Mouse (Mus musculus): ENCODE data around the gene Eef2kmt. TPM values are rescaled to one million over a fixed set of nuclear protein-coding genes. Genes with fewer than 3 reads are reported as not detected.
A peak's percentile ranks its signal among the peaks of the same experiment; 100 is the strongest.

The Eef2kmt gene
- polyA plus RNA-seq (2015; fragmentation: Nextera tagmentation; extraction: Ambion mirVana) = 24.6 and 26.4 TPM in 2 replicates

GRCm38 (mm10) chr16:5255779-5256496 is at the start of gene Eef2kmt:
TSS of gene Eef2kmt (minus strand) at chr16:5255983.
- H3K4me3 ChIP-seq (ENCODE audit: low read depth, low read length) = peak within 1 kb of the TSS; percentile 73
- WGBS = under 1% methylated on average over 53 of the region's 57 CpGs
- TF ChIP-seq EP300 (IDR thresholded peaks at IDR 0.05) = no peak
- peak; percentile 87 for TF ChIP-seq CTCF (IDR thresholded peaks at IDR 0.05)

DNA sequence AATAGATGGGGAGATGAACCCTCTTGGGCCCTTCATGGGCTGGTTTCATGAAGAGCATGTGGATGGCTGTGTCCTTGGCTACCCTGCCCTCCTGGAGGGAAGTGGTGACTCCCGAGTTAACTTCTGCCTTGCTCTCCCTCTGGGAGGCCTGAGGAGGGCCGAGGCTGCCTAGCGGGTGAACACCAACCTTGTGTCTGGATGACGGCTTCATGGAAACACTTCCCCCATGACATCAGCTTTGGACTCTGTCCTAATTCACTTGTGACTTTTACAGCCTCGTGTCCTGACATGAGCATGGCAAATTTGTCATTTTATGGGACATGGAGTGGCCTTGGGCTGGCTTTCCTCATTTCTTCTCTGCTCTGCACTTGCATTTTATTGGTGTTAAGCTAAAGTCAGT is 39.5 kb upstream of the Eef2kmt start:
- DNase-seq (ENCODE audit: low spot score) = no peak
- Histone ChIP-seq H3K4me1 (ENCODE audit: insufficient read depth, low read depth, low read length) (no peaks in the 10 kb centered on the region), H3K4me3 (ENCODE audit: low read depth, low read length) (no peak overlapping the region), H3K4me2 (replicated peaks; ENCODE audit: low read depth, low read length) (no peak overlapping the region), H3K36me3 (ENCODE audit: insufficient read depth, low read length) (no peaks in the 10 kb centered on the region), H3K27ac (ENCODE audit: low read length) (no peak overlapping the region), H3K9ac (replicated peaks; ENCODE audit: low read depth) (no peak overlapping the region), H3K27me3 (replicated peaks; ENCODE audit: insufficient read depth, low read length) (no peaks in the 10 kb centered on the region), H3K9me3 (ENCODE audit: low read length) (no peaks in the 10 kb centered on the region)
- 68% methylated on average over 5 of the region's 5 CpGs for WGBS
- no peak for ATAC-seq
- TF ChIP-seq EP300 (IDR thresholded peaks at IDR 0.05) = no peak
- no peak for TF ChIP-seq CTCF (IDR thresholded peaks at IDR 0.05)

More at GRCm38 (mm10) chr16:5255779-5256496, at the start of gene Eef2kmt:
- H3K9ac ChIP-seq (replicated peaks; ENCODE audit: low read depth) = peak within 1 kb of the TSS; percentile 42
- peak within 1 kb of the TSS; percentile 68 for H3K27ac ChIP-seq (ENCODE audit: low read length)
- DNase-seq (ENCODE audit: low spot score) = peak; percentile 100
- H3K36me3 ChIP-seq (ENCODE audit: insufficient read depth, low read length) = no peaks in the 10 kb centered on the region
- ATAC-seq = peak; percentile 97
- H3K4me1 ChIP-seq (ENCODE audit: insufficient read depth, low read depth, low read length) = peaks cover 3% of the 10 kb centered on the region; the same call in 1 of the 2 replicates
- no peaks in the 10 kb centered on the region for H3K27me3 ChIP-seq (replicated peaks; ENCODE audit: insufficient read depth, low read length)
- no peaks in the 10 kb centered on the region for H3K9me3 ChIP-seq (ENCODE audit: low read length)
- peak within 1 kb of the TSS; percentile 91 for H3K4me2 ChIP-seq (replicated peaks; ENCODE audit: low read depth, low read length)

DNA sequence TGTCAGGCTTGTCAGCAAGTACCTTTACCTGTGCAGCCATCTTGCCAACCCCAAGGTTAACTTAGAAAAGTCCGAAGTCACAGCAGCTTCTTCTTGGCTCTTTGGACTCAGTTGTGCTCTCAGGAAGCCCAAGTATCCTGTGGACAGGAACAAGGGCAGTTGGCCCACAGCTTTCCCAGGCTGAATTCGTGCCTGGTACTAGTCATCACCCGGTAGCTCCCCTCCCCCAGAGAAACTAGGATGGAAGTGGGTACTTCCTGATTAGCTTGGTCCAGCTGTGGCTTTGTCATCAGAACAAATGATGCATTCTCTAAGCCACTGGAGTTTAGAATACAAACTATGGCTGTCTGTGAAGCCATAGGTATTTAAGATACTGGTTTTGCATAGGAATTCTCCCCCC is 29.6 kb upstream of the Eef2kmt start:
- ATAC-seq (no peak), DNase-seq (ENCODE audit: low spot score) (no peak)
- WGBS = 51% methylated on average over 3 of the region's 3 CpGs
- no peak overlapping the region for H3K4me3 ChIP-seq (ENCODE audit: low read depth, low read length)
- no peak overlapping the region for H3K4me2 ChIP-seq (replicated peaks; ENCODE audit: low read depth, low read length)
- no peak for TF ChIP-seq EP300 (IDR thresholded peaks at IDR 0.05)
- TF ChIP-seq CTCF (IDR thresholded peaks at IDR 0.05) = no peak
- H3K4me1 ChIP-seq (ENCODE audit: insufficient read depth, low read depth, low read length) = no peaks in the 10 kb centered on the region
- no peaks in the 10 kb centered on the region for H3K27me3 ChIP-seq (replicated peaks; ENCODE audit: insufficient read depth, low read length)
- no peaks in the 10 kb centered on the region for H3K9me3 ChIP-seq (ENCODE audit: low read length)
- no peak overlapping the region for H3K27ac ChIP-seq (ENCODE audit: low read length)
- H3K9ac ChIP-seq (replicated peaks; ENCODE audit: low read depth) = no peak overlapping the region
- H3K36me3 ChIP-seq (ENCODE audit: insufficient read depth, low read length) = no peaks in the 10 kb centered on the region

DNA sequence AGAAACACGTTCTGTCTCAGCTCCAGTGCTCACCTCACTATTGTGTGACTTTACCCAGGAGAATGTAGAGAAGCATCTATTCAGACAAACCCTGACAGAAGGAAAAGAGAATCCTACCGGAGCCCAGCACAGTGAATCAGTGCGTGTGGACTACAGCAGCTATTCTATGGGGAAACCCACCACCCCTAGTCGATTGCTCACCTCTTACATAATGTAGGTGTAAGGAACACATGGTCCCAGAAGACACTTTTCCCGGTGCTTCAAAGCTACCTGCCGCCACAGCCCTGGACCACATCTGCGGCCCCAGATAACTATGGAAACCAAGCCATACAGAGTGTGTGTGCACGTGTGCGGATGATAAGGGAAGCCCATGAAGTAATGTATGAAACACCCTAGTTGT is 26.9 kb upstream of the Eef2kmt start:
- Histone ChIP-seq H3K4me2 (replicated peaks; ENCODE audit: low read depth, low read length) (no peak overlapping the region), H3K4me1 (ENCODE audit: insufficient read depth, low read depth, low read length) (no peaks in the 10 kb centered on the region), H3K27ac (ENCODE audit: low read length) (no peak overlapping the region), H3K9me3 (ENCODE audit: low read length) (no peaks in the 10 kb centered on the region), H3K9ac (replicated peaks; ENCODE audit: low read depth) (no peak overlapping the region), H3K4me3 (ENCODE audit: low read depth, low read length) (no peak overlapping the region), H3K27me3 (replicated peaks; ENCODE audit: insufficient read depth, low read length) (no peaks in the 10 kb centered on the region), H3K36me3 (ENCODE audit: insufficient read depth, low read length) (no peaks in the 10 kb centered on the region)
- no peak for DNase-seq (ENCODE audit: low spot score)
- no peak for ATAC-seq
- WGBS = 85% methylated on average over 9 of the region's 9 CpGs
- no peak for TF ChIP-seq EP300 (IDR thresholded peaks at IDR 0.05)
- TF ChIP-seq CTCF (IDR thresholded peaks at IDR 0.05) = no peak

GRCm38 (mm10) chr16:5279571-5280222 is 23.9 kb upstream of the Eef2kmt start:
- H3K36me3 ChIP-seq (ENCODE audit: insufficient read depth, low read length) = no peaks in the 10 kb centered on the region
- DNase-seq (ENCODE audit: low spot score) (no peak), ATAC-seq (no peak)
- no peaks in the 10 kb centered on the region for H3K4me1 ChIP-seq (ENCODE audit: insufficient read depth, low read depth, low read length)
- 76% methylated on average over 5 of the region's 5 CpGs for WGBS
- H3K4me3 ChIP-seq (ENCODE audit: low read depth, low read length) = no peak overlapping the region
- H3K4me2 ChIP-seq (replicated peaks; ENCODE audit: low read depth, low read length) = no peak overlapping the region
- H3K27ac ChIP-seq (ENCODE audit: low read length) = no peak overlapping the region
- no peaks in the 10 kb centered on the region for H3K27me3 ChIP-seq (replicated peaks; ENCODE audit: insufficient read depth, low read length)
- TF ChIP-seq CTCF (IDR thresholded peaks at IDR 0.05) (no peak), EP300 (IDR thresholded peaks at IDR 0.05) (no peak)
- no peak overlapping the region for H3K9ac ChIP-seq (replicated peaks; ENCODE audit: low read depth)
- no peaks in the 10 kb centered on the region for H3K9me3 ChIP-seq (ENCODE audit: low read length)

DNA sequence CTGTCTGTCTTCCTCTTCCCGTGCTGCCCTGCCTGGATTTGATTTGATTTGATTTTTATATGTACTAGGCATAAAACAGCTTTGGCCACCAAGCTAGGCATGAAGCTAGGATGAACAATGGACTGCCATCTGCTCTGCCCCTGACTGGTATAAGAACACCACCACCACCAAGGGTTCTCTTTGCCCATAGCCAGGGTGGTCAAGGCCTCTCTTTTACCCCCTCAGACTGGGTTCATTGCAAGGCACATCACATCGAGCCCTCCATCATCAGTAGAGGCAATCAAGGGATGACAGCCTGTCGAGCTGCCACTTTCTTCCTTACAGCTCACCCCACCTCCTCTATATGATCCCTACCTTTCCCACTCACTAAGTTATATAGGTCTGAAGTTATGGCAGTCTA is 16.6 kb upstream of the Eef2kmt start:
- H3K27ac ChIP-seq (ENCODE audit: low read length) = no peak overlapping the region
- H3K27me3 ChIP-seq (replicated peaks; ENCODE audit: insufficient read depth, low read length) = no peaks in the 10 kb centered on the region
- DNase-seq (ENCODE audit: low spot score) (no peak), ATAC-seq (no peak)
- H3K4me2 ChIP-seq (replicated peaks; ENCODE audit: low read depth, low read length) = no peak overlapping the region
- H3K36me3 ChIP-seq (ENCODE audit: insufficient read depth, low read length) = no peaks in the 10 kb centered on the region
- no peaks in the 10 kb centered on the region for H3K4me1 ChIP-seq (ENCODE audit: insufficient read depth, low read depth, low read length)
- TF ChIP-seq EP300 (IDR thresholded peaks at IDR 0.05) = no peak
- no peak for TF ChIP-seq CTCF (IDR thresholded peaks at IDR 0.05)
- no peak overlapping the region for H3K9ac ChIP-seq (replicated peaks; ENCODE audit: low read depth)
- H3K4me3 ChIP-seq (ENCODE audit: low read depth, low read length) = no peak overlapping the region
- 70% methylated on average over 3 of the region's 3 CpGs for WGBS
- no peaks in the 10 kb centered on the region for H3K9me3 ChIP-seq (ENCODE audit: low read length)

All from lung, postnatal 0 days (tissue).